Mouse (Mus musculus) midbrain, embryonic 16.5 days (tissue): ENCODE results near the gene Serping1. TPM values are rescaled to one million over a fixed set of nuclear protein-coding genes. Genes with fewer than 3 reads are reported as not detected.

Experiments used
- ATAC-seq: fragments of 200-750 bp; cut with Nextera tagmentation; 2 replicates; pipeline ENCODE4 v1.8.0; 2017; ENCODE audit warnings: moderate TSS enrichment
- H3K27ac ChIP-seq: fragments of 300-500 bp; sonication (generic); 2 replicates; pipeline ENCODE4 v1.5.1; 2014; ENCODE audit warnings: mild to moderate bottlenecking, low read length, mixed read lengths
- H3K27me3 ChIP-seq: fragments of 300-500 bp; sonication (generic); 2 replicates; pipeline ENCODE4 v1.6.1; 2014; ENCODE audit warnings: low read depth, low read length, mixed read lengths; ENCODE audit not compliant: control insufficient read depth, insufficient read depth
- H3K36me3 ChIP-seq: fragments of 300-500 bp; sonication (generic); 2 replicates; pipeline ENCODE4 v1.6.1; 2014; ENCODE audit warnings: mild to moderate bottlenecking, low read length, moderate library complexity, mixed read lengths; ENCODE audit not compliant: control insufficient read depth, insufficient read depth
- H3K4me1 ChIP-seq: fragments of 300-500 bp; sonication (generic); 2 replicates; pipeline ENCODE4 v1.6.1; 2014; ENCODE audit warnings: mild to moderate bottlenecking, low read length, mixed read lengths; ENCODE audit not compliant: control insufficient read depth, insufficient read depth
- H3K4me2 ChIP-seq: fragments of 300-500 bp; sonication (generic); 2 replicates; pipeline ENCODE4 v1.6.1; 2014; ENCODE audit warnings: mild to moderate bottlenecking, low read length, mixed read lengths
- H3K4me3 ChIP-seq: fragments of 300-500 bp; sonication (generic); 2 replicates; pipeline ENCODE4 v1.5.1; 2014; ENCODE audit warnings: low read depth, mild to moderate bottlenecking, low read length, moderate library complexity, mixed read lengths
- H3K9ac ChIP-seq: fragments of 300-500 bp; sonication (generic); 2 replicates; pipeline ENCODE4 v1.6.1; 2014; ENCODE audit warnings: low read depth, low read length, mixed read lengths
- H3K9me3 ChIP-seq: fragments of 300-500 bp; sonication (generic); replicated peaks from 2 replicates; pipeline ENCODE4 v1.6.1; 2014; ENCODE audit warnings: mild to moderate bottlenecking, low read length, mixed read lengths; ENCODE audit not compliant: control insufficient read depth, poor library complexity, severe bottlenecking
- WGBS: fragments of 180-500 bp; shearing (Covaris S2); extraction: QIAGEN DNeasy Blood & Tissue Kit; methylation state at CpG from one replicate; pipeline ENCODE4 v1.1.7; 2014; 5-methylcytosine and 5-hydroxymethylcytosine counted together
- polyA plus RNA-seq: library from polyadenylated mRNA; unstranded; fragments of >200 nt; fragmentation: Nextera tagmentation; extraction: Ambion mirVana; gene quantifications from 2 replicates; pipeline ENCODE4 v1.2.1, GENCODE M21; 2015

Serping1 gene
- polyA plus RNA-seq, result 28.3 and 29.0 TPM in 2 replicates

DNA sequence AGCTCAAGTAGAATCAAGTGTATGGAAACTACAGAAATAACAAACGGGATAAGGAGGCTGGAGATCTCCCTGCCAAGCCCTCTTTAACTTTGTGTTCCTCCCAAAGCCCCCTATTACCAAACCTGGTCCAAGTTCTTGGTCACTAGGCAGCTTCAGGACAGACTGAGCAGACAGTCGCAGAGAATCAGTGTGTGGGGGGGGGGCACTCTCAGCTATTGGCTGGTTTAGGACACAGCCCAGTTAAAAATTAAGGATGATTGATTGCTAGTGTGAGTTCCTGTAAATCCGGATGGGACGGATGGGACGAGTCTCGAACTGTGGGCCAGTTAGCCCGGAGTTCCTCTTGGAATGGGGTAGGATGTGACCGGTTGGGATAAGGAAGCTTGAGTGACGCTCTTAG, at the start of gene Serping1:
Gene Serping1, minus strand, starts transcription at position 204 of the 400 bp plus-strand sequence.
- Histone ChIP-seq H3K27ac (peak within 1 kb of the TSS; percentile 17; the same call in 1 of the 2 replicates), H3K4me1 (peaks cover 9% of the 10 kb centered on the region)

DNA sequence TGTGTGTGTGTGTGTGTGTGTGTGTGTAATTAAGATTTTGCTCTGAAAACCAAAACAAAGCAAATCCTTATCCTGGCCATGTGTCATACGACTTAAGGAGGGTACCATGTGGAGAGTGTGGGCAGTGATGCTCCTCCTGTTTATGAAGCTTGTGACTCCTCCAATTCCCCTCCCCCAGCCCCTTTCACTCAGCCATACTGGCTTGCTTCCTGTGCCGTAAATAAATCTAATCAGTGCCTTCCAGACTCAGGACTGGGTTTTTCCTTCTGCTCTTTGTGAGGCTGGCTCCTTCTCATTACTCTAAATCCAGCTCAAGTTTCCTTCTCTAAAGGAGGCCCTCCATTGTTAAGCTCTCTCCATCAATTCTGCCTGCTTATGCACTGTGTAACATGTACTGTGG, 48.0 kb upstream of the Serping1 start:
- H3K9me3 ChIP-seq, result no peaks in the 10 kb centered on the region
- 58% methylated on average over 2 of the region's 2 CpGs for WGBS
- H3K27me3 ChIP-seq, result no peaks in the 10 kb centered on the region
- no peak overlapping the region for H3K27ac ChIP-seq
- H3K4me1 ChIP-seq, result peaks cover 10% of the 10 kb centered on the region
- no peak overlapping the region for H3K4me2 ChIP-seq
- H3K4me3 ChIP-seq, result no peak overlapping the region
- H3K36me3 ChIP-seq, result no peaks in the 10 kb centered on the region
- ATAC-seq, result no peak
- H3K9ac ChIP-seq, result no peak overlapping the region

More for the DNA sequence above, at the start of gene Serping1:
- Histone ChIP-seq H3K9me3 (no peaks in the 10 kb centered on the region), H3K4me3 (peak within 1 kb of the TSS; percentile 34), H3K9ac (peak within 1 kb of the TSS; percentile 68), H3K4me2 (peak within 1 kb of the TSS; percentile 59), H3K36me3 (no peaks in the 10 kb centered on the region), H3K27me3 (no peaks in the 10 kb centered on the region)
- 60% methylated on average over 9 of the region's 9 CpGs for WGBS
- 0 out of 2 replicates have a peak, but pooled peaks have one; percentile 11 for ATAC-seq

DNA sequence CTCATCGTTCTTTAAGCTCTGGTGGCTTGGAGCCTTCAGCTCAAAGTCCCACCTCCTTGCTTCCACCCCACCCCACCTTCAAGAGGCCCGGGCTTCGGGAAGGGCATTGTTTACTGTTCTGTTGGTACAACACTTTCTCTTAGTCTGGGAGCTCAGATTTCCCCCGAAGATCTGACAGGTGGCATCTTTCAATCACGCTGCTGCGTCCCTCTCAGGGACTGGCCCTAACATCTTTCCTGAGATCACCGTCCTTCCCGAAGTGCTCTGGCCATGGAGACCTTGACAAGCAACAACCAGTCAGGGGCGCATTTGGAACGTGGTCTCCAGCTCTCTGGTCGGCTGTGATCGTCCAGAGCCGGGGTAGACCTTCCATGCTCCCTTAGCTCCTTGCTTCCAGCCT, 47.3 kb upstream of the Serping1 start, which contains the start of gene Smtnl1:
Gene Smtnl1, minus strand, starts transcription at position 101 of the 400 bp plus-strand sequence.
- Histone ChIP-seq H3K9me3 (no peaks in the 10 kb centered on the region), H3K4me2 (no peak within 1 kb of the TSS), H3K4me1 (peaks cover 3% of the 10 kb centered on the region; the same call in 1 of the 2 replicates), H3K4me3 (no peak within 1 kb of the TSS), H3K36me3 (no peaks in the 10 kb centered on the region), H3K9ac (no peak within 1 kb of the TSS), H3K27me3 (no peaks in the 10 kb centered on the region), H3K27ac (no peak within 1 kb of the TSS)
- no peak for ATAC-seq
- WGBS, result 66% methylated on average over 13 of the region's 13 CpGs

DNA sequence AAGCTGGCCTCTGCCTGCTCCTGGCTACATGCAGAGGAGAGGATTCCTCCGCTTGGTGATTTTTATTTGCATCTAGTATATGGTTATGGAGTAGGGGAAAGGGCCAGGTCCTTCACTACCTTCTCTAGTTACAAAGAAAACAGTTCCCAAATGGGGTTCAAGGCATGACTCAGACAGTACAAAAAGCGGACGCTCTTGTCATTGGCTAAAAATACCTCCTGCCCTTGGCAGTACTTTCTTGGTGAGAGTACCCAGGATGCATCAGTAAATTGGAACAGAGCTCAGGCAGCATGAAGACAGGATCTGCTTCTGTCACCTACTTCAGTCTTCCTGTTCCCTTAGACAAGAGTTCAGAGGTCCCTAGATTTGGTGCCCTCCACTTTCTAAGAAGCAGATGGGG, 44.6 kb upstream of the Serping1 start:
- no peak for ATAC-seq
- Histone ChIP-seq H3K4me3 (no peak overlapping the region), H3K9me3 (no peaks in the 10 kb centered on the region), H3K36me3 (no peaks in the 10 kb centered on the region), H3K4me1 (no peaks in the 10 kb centered on the region), H3K9ac (no peak overlapping the region), H3K4me2 (no peak overlapping the region), H3K27me3 (no peaks in the 10 kb centered on the region), H3K27ac (no peak overlapping the region)
- 84% methylated on average over 3 of the region's 3 CpGs for WGBS

DNA sequence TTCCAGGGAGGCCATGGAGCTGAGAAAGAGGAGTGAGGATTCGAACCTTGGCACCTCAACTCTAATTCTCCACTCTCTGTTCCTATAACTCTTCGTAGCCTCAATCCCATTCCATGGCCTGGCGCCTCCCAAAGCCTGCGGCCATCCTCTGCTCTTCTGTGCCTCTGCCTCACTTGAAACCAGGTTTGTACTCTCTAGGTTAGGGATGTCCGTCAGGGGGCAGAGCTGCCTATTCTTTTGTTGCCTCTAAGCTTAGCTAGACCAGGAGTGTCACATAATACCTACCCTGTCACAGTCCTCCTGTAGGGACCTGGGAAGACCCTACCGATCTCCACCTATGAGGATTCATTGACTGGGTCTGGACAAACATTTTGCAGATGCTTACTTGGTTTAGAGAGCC, 37.4 kb upstream of the Serping1 start:
- H3K36me3 ChIP-seq, result no peaks in the 10 kb centered on the region
- ATAC-seq, result no peak
- H3K27ac ChIP-seq, result no peak overlapping the region
- H3K4me2 ChIP-seq, result no peak overlapping the region
- no peak overlapping the region for H3K9ac ChIP-seq
- no peaks in the 10 kb centered on the region for H3K4me1 ChIP-seq
- H3K27me3 ChIP-seq, result no peaks in the 10 kb centered on the region
- no peaks in the 10 kb centered on the region for H3K9me3 ChIP-seq
- H3K4me3 ChIP-seq, result no peak overlapping the region
- 76% methylated on average over 6 of the region's 6 CpGs for whole genome bisulfite sequencing

DNA sequence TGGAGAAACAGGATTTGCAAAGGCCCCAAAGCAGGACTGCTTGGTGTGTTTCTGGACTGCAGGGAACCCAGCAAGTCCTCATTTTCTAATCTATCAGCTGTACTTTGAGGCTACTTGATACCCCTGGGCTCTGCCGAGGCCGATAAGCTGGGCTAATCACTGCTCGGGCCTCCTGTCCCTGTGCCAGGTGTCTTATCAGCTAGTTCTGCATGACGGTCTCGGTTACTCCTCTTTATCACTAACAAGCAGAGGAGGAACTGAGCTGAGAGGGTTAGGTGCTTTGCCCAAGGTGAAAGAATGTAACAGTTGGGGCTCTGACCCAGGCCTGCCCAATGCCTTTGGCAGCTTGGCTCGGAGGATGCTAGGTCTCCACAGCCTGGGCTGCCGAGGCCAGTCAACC, 36.6 kb upstream of the Serping1 start:
- 87% methylated on average over 7 of the region's 7 CpGs for WGBS
- H3K27me3 ChIP-seq, result no peaks in the 10 kb centered on the region
- no peak overlapping the region for H3K27ac ChIP-seq
- H3K4me2 ChIP-seq, result no peak overlapping the region
- H3K9me3 ChIP-seq, result no peaks in the 10 kb centered on the region
- no peak for ATAC-seq
- H3K4me3 ChIP-seq, result no peak overlapping the region
- H3K9ac ChIP-seq, result no peak overlapping the region
- no peaks in the 10 kb centered on the region for H3K4me1 ChIP-seq
- H3K36me3 ChIP-seq, result no peaks in the 10 kb centered on the region

DNA sequence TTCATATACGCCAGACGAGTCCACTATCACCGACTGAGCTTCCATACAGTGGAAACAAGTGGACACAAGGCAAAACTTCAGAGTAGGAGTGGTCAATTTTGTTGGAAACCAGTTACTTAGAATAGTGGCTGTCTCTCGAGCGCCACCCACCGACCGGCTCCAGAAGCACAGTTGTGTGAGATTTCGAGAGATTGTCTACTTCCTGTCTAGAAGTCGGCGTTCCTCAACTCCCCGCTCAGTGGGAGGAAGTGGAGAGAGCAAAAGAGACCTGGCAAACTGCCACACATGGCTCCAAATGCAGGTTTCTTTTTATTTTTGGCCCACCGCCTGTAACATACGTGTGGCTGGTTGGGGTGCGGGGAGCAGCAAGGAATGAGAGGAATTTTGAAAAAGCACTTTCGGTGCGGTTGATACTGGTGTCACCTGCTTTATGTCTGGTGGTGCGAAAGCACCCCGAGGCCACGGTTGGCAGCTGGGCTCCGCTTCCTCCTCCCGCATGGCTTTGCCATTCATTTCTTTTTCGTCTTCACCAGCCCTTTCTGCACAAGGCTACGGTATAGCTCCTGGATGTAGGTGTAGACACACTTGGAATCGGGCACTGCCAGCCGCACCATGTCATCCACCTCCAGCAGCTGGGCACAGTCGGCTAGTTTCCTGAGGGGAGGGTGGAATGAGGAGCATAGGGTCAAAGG, 35.8 kb upstream of the Serping1 start:
- peak; percentile 51 for ATAC-seq
- no peak overlapping the region for H3K27ac ChIP-seq
- no peak overlapping the region for H3K9ac ChIP-seq
- no peaks in the 10 kb centered on the region for H3K4me1 ChIP-seq
- H3K27me3 ChIP-seq, result no peaks in the 10 kb centered on the region
- no peaks in the 10 kb centered on the region for H3K36me3 ChIP-seq
- H3K4me3 ChIP-seq, result 0 out of 2 replicates have a peak overlapping the region, but pooled peaks have one; percentile 0
- peak overlapping the region; percentile 23 for H3K4me2 ChIP-seq
- H3K9me3 ChIP-seq, result no peaks in the 10 kb centered on the region
- WGBS, result 35% methylated on average over 26 of the region's 26 CpGs

DNA sequence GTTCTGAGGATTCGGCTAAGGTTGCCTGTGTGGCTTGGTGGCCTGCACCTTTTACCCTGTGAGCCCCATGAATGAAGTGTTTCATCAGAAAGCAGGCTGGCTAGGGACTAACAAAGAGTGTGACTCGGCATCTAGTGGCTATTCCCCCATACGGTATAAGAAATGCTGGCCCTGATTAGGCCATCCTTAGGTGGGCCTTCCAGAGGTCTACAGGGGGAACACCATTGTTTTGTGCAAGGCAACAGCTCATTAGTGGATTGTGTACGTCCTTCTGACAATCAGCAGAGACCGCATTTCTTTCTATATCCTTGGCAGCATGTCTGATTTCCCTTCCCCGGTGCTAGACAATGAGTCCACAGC, 35.3 kb upstream of the Serping1 start:
- Histone ChIP-seq H3K4me1 (no peaks in the 10 kb centered on the region), H3K27me3 (no peaks in the 10 kb centered on the region), H3K36me3 (no peaks in the 10 kb centered on the region), H3K9ac (no peak overlapping the region), H3K4me2 (no peak overlapping the region), H3K9me3 (no peaks in the 10 kb centered on the region), H3K4me3 (no peak overlapping the region), H3K27ac (no peak overlapping the region)
- 78% methylated on average over 6 of the region's 6 CpGs for WGBS
- ATAC-seq, result peak; percentile 25; the same call in 1 of the 2 replicates

DNA sequence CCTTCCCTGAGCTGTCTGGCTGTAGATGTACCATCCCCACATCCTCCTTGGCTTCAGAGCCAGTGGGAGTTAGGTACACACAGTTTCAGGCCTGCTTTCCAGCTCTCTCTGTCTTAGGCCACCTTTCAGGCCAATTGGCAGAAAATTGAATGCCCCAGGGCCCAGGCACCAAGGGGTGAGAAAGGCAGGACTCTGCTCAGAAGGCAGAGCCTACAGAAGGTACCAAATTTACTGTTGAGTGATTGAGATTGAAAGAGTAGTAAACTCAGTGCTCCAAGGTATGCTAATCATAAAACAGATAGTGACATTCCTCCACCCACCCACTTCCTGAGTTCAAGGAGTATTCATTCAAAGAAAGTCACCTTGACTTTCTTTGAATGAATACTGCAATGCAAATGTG, 34.1 kb upstream of the Serping1 start:
- ATAC-seq, result no peak
- no peaks in the 10 kb centered on the region for H3K36me3 ChIP-seq
- H3K9me3 ChIP-seq, result no peaks in the 10 kb centered on the region
- H3K9ac ChIP-seq, result no peak overlapping the region
- H3K4me2 ChIP-seq, result no peak overlapping the region
- no peak overlapping the region for H3K4me3 ChIP-seq
- no peak overlapping the region for H3K27ac ChIP-seq
- H3K4me1 ChIP-seq, result no peaks in the 10 kb centered on the region
- no peaks in the 10 kb centered on the region for H3K27me3 ChIP-seq
